Mouse (Mus musculus): ENCODE measurements around the gene Ssh2.

GRCm38 (mm10) chr11:77463786-77464185, 247.7 kb downstream of the Ssh2 start:
- TF ChIP-seq CTCF (conservative IDR thresholded peaks at IDR 0.05; ENCODE audit: low read length) (no peak), NANOG (IDR thresholded peaks at IDR 0.05; ENCODE audit: borderline replicate concordance, low read length) (no peak), POU5F1 (IDR thresholded peaks at IDR 0.05; ENCODE audit: borderline replicate concordance, low read length) (no peak)
